ENCODE assay signal across 9 mouse cellular contexts in genomic region chr2:60800921-60801558, GRCm38 (mm10).
DNase-seq lines count a peak whose midpoint lies in the region; ATAC-seq and TF ChIP-seq lines count a peak whose summit lies in the region.
"Had no signal": no experiment of that assay in that cellular context is flagged by ENCODE, and none has a peak within 500 bp of the region (broad histone marks: within the 10 kb centered on the region; RNA-seq: fewer than 3 reads in every experiment).

No protein-coding gene starts in this region.

- TF ChIP-seq CTCF in liver, postnatal 0 days (IDR thresholded peaks at IDR 0.05; ENCODE audit: low read depth), result no peak

- H3K27ac ChIP-seq in neural tube, embryonic 12.5 days, result no peak overlapping the region
- peak overlapping the region; percentile 92 for H3K27ac ChIP-seq in liver, postnatal 0 days (ENCODE audit: low read depth)

- ATAC-seq in neural tube, embryonic 12.5 days (ENCODE audit: low FRiP score, low read depth), result 0 out of 2 replicates have a peak, but pooled peaks have one; percentile 17
- ATAC-seq in liver, postnatal 0 days, result peak; percentile 24; the same call in 1 of the 2 replicates

- no peak overlapping the region for H3K9ac ChIP-seq in neural tube, embryonic 12.5 days
- 0 out of 2 replicates have a peak overlapping the region, but pooled peaks have one; percentile 26 for H3K9ac ChIP-seq in liver, postnatal 0 days (replicated peaks)

- H3K4me3 ChIP-seq in neural tube, embryonic 12.5 days, result no peak overlapping the region
- H3K4me3 ChIP-seq in liver, postnatal 0 days (ENCODE audit: low read depth, low read length), result peak overlapping the region; percentile 14; the same call in 1 of the 2 replicates

- no peaks in the 10 kb centered on the region for H3K9me3 ChIP-seq in neural tube, embryonic 12.5 days
- H3K9me3 ChIP-seq in liver, postnatal 0 days (ENCODE audit: low read length), result no peaks in the 10 kb centered on the region

- no peak for TF ChIP-seq EP300 in liver, postnatal 0 days (IDR thresholded peaks at IDR 0.05; ENCODE audit: low read depth)

- peak overlapping the region; percentile 17 for H3K4me2 ChIP-seq in neural tube, embryonic 12.5 days (replicated peaks)
- peak overlapping the region; percentile 49 for H3K4me2 ChIP-seq in liver, postnatal 0 days (ENCODE audit: low read depth, low read length)

- H3K27me3 ChIP-seq in neural tube, embryonic 12.5 days (replicated peaks), result 0 out of 2 replicates have a peak, but pooled peaks cover 3% of the 10 kb centered on the region
- H3K27me3 ChIP-seq in liver, postnatal 0 days (ENCODE audit: insufficient read depth, low read length), result no peaks in the 10 kb centered on the region

- intact Hi-C loops in left cerebral cortex, postnatal 36 days (cut with DNase I), result loop anchor here (10.0 kb wide), 2 partner anchors 604 to 654 kb away; no protein-coding TSS in a partner anchor

- H3K4me1 ChIP-seq in neural tube, embryonic 12.5 days, result peaks cover 35% of the 10 kb centered on the region
- H3K4me1 ChIP-seq in liver, postnatal 0 days (ENCODE audit: insufficient read depth), result peaks cover 45% of the 10 kb centered on the region

- 43% methylated on average over 15 of the region's 15 CpGs for WGBS in neural tube, embryonic 12.5 days
- 49% methylated on average over 15 of the region's 15 CpGs for WGBS in liver, postnatal 0 days (ENCODE audit: insufficient replicate concordance)

- peak; percentile 53 for DNase-seq in embryo, embryonic 10 days (ENCODE audit: low spot score)
- no peak for DNase-seq in embryo, embryonic 11 days
- no peak for DNase-seq in neural tube, embryonic 10.5 days (ENCODE audit: extremely low spot score, low spot score)
- no peak for DNase-seq in liver, postnatal 0 days
- no peak for DNase-seq in left cerebral cortex, postnatal 36 days (ENCODE audit: low spot score in 2 of 2)
- no peak for DNase-seq in frontal cortex, postnatal 25 days (ENCODE audit: low spot score in 2 of 2)
- no peak for DNase-seq in testis, postnatal 14 days (ENCODE audit: low spot score)
- DNase-seq: kidney, postnatal 25 days had no signal

- no peaks in the 10 kb centered on the region for H3K36me3 ChIP-seq in neural tube, embryonic 12.5 days
- peaks cover 8% of the 10 kb centered on the region for H3K36me3 ChIP-seq in liver, postnatal 0 days (replicated peaks; ENCODE audit: insufficient read depth, low read length)
